Mouse (Mus musculus): ENCODE measurements at regions not wholly inside any gene's neighbourhood (a gene's known extent, or its start where the extent isn't known, plus 50 kb on each side); places are given as distances from the start of the nearest gene placed in this dataset.

GRCm38 (mm10) chr12:107121990-107122389, 366.4 kb upstream of the 3110018I06Rik start:
- Histone ChIP-seq H3K9me3 (ENCODE audit: control insufficient read depth, low read length) (no peaks in the 10 kb centered on the region), H3K27me3 (ENCODE audit: control insufficient read depth, insufficient read depth, low read length) (no peaks in the 10 kb centered on the region), H3K4me3 (ENCODE audit: low read depth, low read length) (no peak overlapping the region), H3K4me1 (ENCODE audit: control insufficient read depth, insufficient read depth, low read length) (no peaks in the 10 kb centered on the region), H3K9ac (ENCODE audit: low read length) (no peak overlapping the region; the same call in 1 of the 2 replicates), H3K36me3 (ENCODE audit: control insufficient read depth, insufficient read depth, low read length) (no peaks in the 10 kb centered on the region), H3K27ac (ENCODE audit: low read depth, low read length) (no peak overlapping the region), H3K4me2 (ENCODE audit: low read depth) (no peak overlapping the region)
- ATAC-seq (ENCODE audit: insufficient read depth, low FRiP score, low TSS enrichment), result no peak
- DNase-seq (ENCODE audit: low spot score), result no peak
- WGBS, result 68% methylated on average over 4 of the region's 4 CpGs

DNA sequence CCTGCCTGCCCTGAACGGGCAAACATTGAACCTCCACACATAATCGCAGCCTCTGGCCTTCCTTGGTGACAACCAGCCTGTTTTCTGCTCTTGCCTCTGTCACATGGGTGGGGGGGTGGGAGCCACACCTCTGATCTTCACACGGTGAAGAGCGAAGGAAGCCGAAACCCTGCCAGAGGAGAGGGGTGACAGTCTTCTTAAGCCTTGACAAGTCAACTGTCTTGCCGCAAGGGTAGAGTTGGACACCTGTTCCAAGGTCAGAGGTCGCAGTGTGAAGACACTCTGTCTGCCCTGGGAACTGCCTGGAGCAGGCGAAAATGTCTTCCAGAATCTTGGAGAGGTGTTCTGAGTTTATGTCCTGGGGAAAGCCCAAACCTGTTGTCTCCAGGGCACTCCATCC, 364.8 kb upstream of the 3110018I06Rik start:
- Histone ChIP-seq H3K9me3 (ENCODE audit: control insufficient read depth, low read length) (no peaks in the 10 kb centered on the region), H3K27ac (ENCODE audit: low read depth, low read length) (no peak overlapping the region), H3K4me2 (ENCODE audit: low read depth) (no peak overlapping the region), H3K36me3 (ENCODE audit: control insufficient read depth, insufficient read depth, low read length) (no peaks in the 10 kb centered on the region), H3K4me1 (ENCODE audit: control insufficient read depth, insufficient read depth, low read length) (no peaks in the 10 kb centered on the region), H3K4me3 (ENCODE audit: low read depth, low read length) (no peak overlapping the region), H3K27me3 (ENCODE audit: control insufficient read depth, insufficient read depth, low read length) (no peaks in the 10 kb centered on the region), H3K9ac (ENCODE audit: low read length) (no peak overlapping the region)
- DNase-seq (ENCODE audit: low spot score) (no peak), ATAC-seq (ENCODE audit: insufficient read depth, low FRiP score, low TSS enrichment) (no peak)
- 83% methylated on average over 8 of the region's 8 CpGs for WGBS

DNA sequence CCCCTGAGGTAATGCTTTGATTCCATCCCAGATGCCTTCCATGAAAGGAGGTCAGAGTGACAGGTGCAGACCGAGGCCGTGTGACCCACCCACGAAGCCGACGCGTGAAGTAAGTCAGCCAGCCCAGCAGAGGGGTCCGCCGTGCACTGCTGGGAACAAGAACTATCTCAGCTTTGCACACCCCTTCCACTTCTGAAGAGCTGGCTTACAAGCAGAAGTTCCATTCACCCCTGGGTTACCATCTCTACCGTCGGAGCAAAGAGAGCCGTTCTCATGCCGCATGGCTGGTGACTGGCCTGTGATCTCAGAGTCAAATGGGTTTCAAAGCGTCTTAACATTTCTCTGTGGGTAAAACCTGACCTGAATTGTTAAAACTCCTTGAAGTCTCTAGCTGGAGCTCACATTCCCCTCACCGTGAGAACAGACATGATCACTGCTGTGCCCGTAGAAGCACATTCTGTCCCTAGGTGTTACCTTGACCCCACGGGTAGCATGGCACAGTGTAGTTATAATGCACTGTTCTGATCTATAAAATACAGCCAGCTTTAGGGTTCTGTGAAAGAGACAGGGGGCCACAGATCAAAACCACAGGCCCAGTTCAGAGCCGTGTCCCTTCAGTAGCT, 364.1 kb upstream of the 3110018I06Rik start:
- no peak overlapping the region for H3K4me2 ChIP-seq (ENCODE audit: low read depth)
- H3K4me3 ChIP-seq (ENCODE audit: low read depth, low read length), result no peak overlapping the region
- no peaks in the 10 kb centered on the region for H3K27me3 ChIP-seq (ENCODE audit: control insufficient read depth, insufficient read depth, low read length)
- DNase-seq (ENCODE audit: low spot score), result no peak
- ATAC-seq (ENCODE audit: insufficient read depth, low FRiP score, low TSS enrichment), result no peak
- H3K9ac ChIP-seq (ENCODE audit: low read length), result no peak overlapping the region
- 92% methylated on average over 17 of the region's 17 CpGs for WGBS
- no peaks in the 10 kb centered on the region for H3K4me1 ChIP-seq (ENCODE audit: control insufficient read depth, insufficient read depth, low read length)
- no peaks in the 10 kb centered on the region for H3K9me3 ChIP-seq (ENCODE audit: control insufficient read depth, low read length)
- no peak overlapping the region for H3K27ac ChIP-seq (ENCODE audit: low read depth, low read length)
- no peaks in the 10 kb centered on the region for H3K36me3 ChIP-seq (ENCODE audit: control insufficient read depth, insufficient read depth, low read length)

DNA sequence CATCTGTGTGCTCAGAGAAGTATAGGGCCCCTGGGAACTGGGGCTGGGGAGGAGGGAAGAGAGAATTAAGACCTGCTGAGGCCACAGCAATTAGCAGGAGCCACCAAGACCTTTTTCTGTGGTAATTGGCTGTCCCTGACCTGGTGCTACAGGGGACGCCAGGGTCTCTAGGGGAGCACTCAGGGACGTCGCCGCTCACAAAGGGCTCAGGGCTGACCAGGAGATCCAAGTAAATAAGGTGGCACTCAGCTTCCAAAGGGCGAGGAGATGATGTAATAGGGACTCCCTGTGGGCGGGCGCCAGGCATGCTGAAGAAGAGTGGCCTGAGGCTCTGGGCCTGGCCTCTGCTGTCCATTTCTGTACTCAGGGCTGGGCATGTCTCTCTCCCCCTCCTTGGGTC, 363.2 kb upstream of the 3110018I06Rik start:
- DNase-seq (ENCODE audit: low spot score) (no peak), ATAC-seq (ENCODE audit: insufficient read depth, low FRiP score, low TSS enrichment) (no peak)
- no peak overlapping the region for H3K4me3 ChIP-seq (ENCODE audit: low read depth, low read length)
- no peak overlapping the region for H3K27ac ChIP-seq (ENCODE audit: low read depth, low read length)
- no peaks in the 10 kb centered on the region for H3K9me3 ChIP-seq (ENCODE audit: control insufficient read depth, low read length)
- H3K27me3 ChIP-seq (ENCODE audit: control insufficient read depth, insufficient read depth, low read length), result no peaks in the 10 kb centered on the region
- no peak overlapping the region for H3K9ac ChIP-seq (ENCODE audit: low read length)
- H3K36me3 ChIP-seq (ENCODE audit: control insufficient read depth, insufficient read depth, low read length), result no peaks in the 10 kb centered on the region
- no peak overlapping the region for H3K4me2 ChIP-seq (ENCODE audit: low read depth)
- WGBS, result 71% methylated on average over 7 of the region's 7 CpGs
- no peaks in the 10 kb centered on the region for H3K4me1 ChIP-seq (ENCODE audit: control insufficient read depth, insufficient read depth, low read length)

DNA sequence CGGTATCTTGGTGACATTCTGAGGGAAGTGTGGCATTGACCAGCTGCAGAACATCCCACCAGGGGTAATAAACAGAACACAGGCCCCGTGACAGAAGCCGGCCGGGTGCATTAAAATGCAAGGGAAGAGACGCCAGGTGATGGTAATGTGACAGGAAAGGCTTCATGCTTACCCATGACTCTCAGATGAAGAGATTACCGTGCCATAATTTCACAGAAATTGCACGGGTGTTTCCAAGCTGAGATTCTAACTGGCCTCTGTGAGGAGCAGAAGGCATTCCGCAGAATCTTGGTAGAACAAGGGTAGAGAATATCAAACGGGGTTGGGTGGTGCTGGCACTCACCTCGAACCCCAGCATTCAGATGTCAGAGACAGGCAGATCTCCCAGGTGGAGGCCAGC, 362.4 kb upstream of the 3110018I06Rik start:
- Histone ChIP-seq H3K9ac (ENCODE audit: low read length) (no peak overlapping the region), H3K9me3 (ENCODE audit: control insufficient read depth, low read length) (no peaks in the 10 kb centered on the region), H3K4me3 (ENCODE audit: low read depth, low read length) (no peak overlapping the region), H3K27ac (ENCODE audit: low read depth, low read length) (no peak overlapping the region), H3K4me1 (ENCODE audit: control insufficient read depth, insufficient read depth, low read length) (no peaks in the 10 kb centered on the region), H3K36me3 (ENCODE audit: control insufficient read depth, insufficient read depth, low read length) (no peaks in the 10 kb centered on the region), H3K4me2 (ENCODE audit: low read depth) (no peak overlapping the region), H3K27me3 (ENCODE audit: control insufficient read depth, insufficient read depth, low read length) (no peaks in the 10 kb centered on the region)
- no peak for DNase-seq (ENCODE audit: low spot score)
- WGBS, result 84% methylated on average over 10 of the region's 10 CpGs
- ATAC-seq (ENCODE audit: insufficient read depth, low FRiP score, low TSS enrichment), result no peak

- no peak overlapping the region for H3K4me2 ChIP-seq (ENCODE audit: low read depth)
- H3K9ac ChIP-seq (ENCODE audit: low read length), result no peak overlapping the region
- no peak for DNase-seq (ENCODE audit: low spot score)
- H3K4me1 ChIP-seq (ENCODE audit: control insufficient read depth, insufficient read depth, low read length), result no peaks in the 10 kb centered on the region
- WGBS, result 89% methylated on average over 3 of the region's 3 CpGs
- H3K36me3 ChIP-seq (ENCODE audit: control insufficient read depth, insufficient read depth, low read length), result no peaks in the 10 kb centered on the region
- H3K27me3 ChIP-seq (ENCODE audit: control insufficient read depth, insufficient read depth, low read length), result no peaks in the 10 kb centered on the region
- no peaks in the 10 kb centered on the region for H3K9me3 ChIP-seq (ENCODE audit: control insufficient read depth, low read length)
- H3K27ac ChIP-seq (ENCODE audit: low read depth, low read length), result no peak overlapping the region
- no peak overlapping the region for H3K4me3 ChIP-seq (ENCODE audit: low read depth, low read length)
- no peak for ATAC-seq (ENCODE audit: insufficient read depth, low FRiP score, low TSS enrichment)
These were observed 360.8 kb upstream of the 3110018I06Rik start for GRCm38 (mm10) chr12:107127591-107127990.

GRCm38 (mm10) chr12:107129232-107129631, 359.2 kb upstream of the 3110018I06Rik start:
- 69% methylated on average over 6 of the region's 6 CpGs for WGBS
- no peak for ATAC-seq (ENCODE audit: insufficient read depth, low FRiP score, low TSS enrichment)

GRCm38 (mm10) chr12:107131351-107131750, 357.1 kb upstream of the 3110018I06Rik start:
- ATAC-seq (ENCODE audit: insufficient read depth, low FRiP score, low TSS enrichment), result no peak
- DNase-seq (ENCODE audit: low spot score), result no peak
- WGBS, result 77% methylated on average over 7 of the region's 7 CpGs
- H3K4me2 ChIP-seq (ENCODE audit: low read depth), result no peak overlapping the region
- H3K4me1 ChIP-seq (ENCODE audit: control insufficient read depth, insufficient read depth, low read length), result no peaks in the 10 kb centered on the region
- H3K9me3 ChIP-seq (ENCODE audit: control insufficient read depth, low read length), result no peaks in the 10 kb centered on the region
- no peak overlapping the region for H3K4me3 ChIP-seq (ENCODE audit: low read depth, low read length)
- no peak overlapping the region for H3K27ac ChIP-seq (ENCODE audit: low read depth, low read length)
- no peak overlapping the region for H3K9ac ChIP-seq (ENCODE audit: low read length)
- H3K36me3 ChIP-seq (ENCODE audit: control insufficient read depth, insufficient read depth, low read length), result no peaks in the 10 kb centered on the region
- no peaks in the 10 kb centered on the region for H3K27me3 ChIP-seq (ENCODE audit: control insufficient read depth, insufficient read depth, low read length)

More at GRCm38 (mm10) chr12:107129232-107129631, 359.2 kb upstream of the 3110018I06Rik start:
- no peak for DNase-seq (ENCODE audit: low spot score)
- no peak overlapping the region for H3K9ac ChIP-seq (ENCODE audit: low read length)
- H3K27me3 ChIP-seq (ENCODE audit: control insufficient read depth, insufficient read depth, low read length), result no peaks in the 10 kb centered on the region
- H3K27ac ChIP-seq (ENCODE audit: low read depth, low read length), result no peak overlapping the region
- H3K9me3 ChIP-seq (ENCODE audit: control insufficient read depth, low read length), result no peaks in the 10 kb centered on the region
- no peaks in the 10 kb centered on the region for H3K36me3 ChIP-seq (ENCODE audit: control insufficient read depth, insufficient read depth, low read length)
- H3K4me2 ChIP-seq (ENCODE audit: low read depth), result no peak overlapping the region
- no peaks in the 10 kb centered on the region for H3K4me1 ChIP-seq (ENCODE audit: control insufficient read depth, insufficient read depth, low read length)
- H3K4me3 ChIP-seq (ENCODE audit: low read depth, low read length), result no peak overlapping the region

DNA sequence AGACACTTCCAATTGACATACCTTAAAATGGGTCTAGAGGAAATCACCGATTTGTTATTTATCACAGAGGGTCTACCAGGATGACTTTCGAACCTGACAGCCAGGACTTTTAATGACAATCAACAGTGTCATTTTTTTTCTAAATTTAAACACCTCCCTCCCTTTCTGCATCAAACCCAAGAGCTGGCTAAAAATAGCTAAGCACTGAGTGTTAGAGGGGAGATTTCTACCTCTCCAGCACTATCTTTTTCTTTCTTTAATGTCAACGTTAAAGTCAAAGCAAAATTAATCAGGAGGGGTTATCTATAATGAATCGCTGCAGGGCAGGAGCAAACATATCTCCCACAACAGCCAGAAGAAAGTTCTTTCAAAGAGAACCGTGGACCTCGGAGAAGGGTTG, 356.6 kb upstream of the 3110018I06Rik start:
- Histone ChIP-seq H3K36me3 (ENCODE audit: control insufficient read depth, insufficient read depth, low read length) (no peaks in the 10 kb centered on the region), H3K4me1 (ENCODE audit: control insufficient read depth, insufficient read depth, low read length) (no peaks in the 10 kb centered on the region), H3K4me3 (ENCODE audit: low read depth, low read length) (no peak overlapping the region), H3K4me2 (ENCODE audit: low read depth) (no peak overlapping the region), H3K27ac (ENCODE audit: low read depth, low read length) (no peak overlapping the region), H3K9ac (ENCODE audit: low read length) (no peak overlapping the region), H3K9me3 (ENCODE audit: control insufficient read depth, low read length) (no peaks in the 10 kb centered on the region), H3K27me3 (ENCODE audit: control insufficient read depth, insufficient read depth, low read length) (no peaks in the 10 kb centered on the region)
- 92% methylated on average over 6 of the region's 6 CpGs for WGBS
- ATAC-seq (ENCODE audit: insufficient read depth, low FRiP score, low TSS enrichment) (no peak), DNase-seq (ENCODE audit: low spot score) (no peak)
